16 mouse cellular contexts compared by ENCODE assay signal in the genomic region with DNA sequence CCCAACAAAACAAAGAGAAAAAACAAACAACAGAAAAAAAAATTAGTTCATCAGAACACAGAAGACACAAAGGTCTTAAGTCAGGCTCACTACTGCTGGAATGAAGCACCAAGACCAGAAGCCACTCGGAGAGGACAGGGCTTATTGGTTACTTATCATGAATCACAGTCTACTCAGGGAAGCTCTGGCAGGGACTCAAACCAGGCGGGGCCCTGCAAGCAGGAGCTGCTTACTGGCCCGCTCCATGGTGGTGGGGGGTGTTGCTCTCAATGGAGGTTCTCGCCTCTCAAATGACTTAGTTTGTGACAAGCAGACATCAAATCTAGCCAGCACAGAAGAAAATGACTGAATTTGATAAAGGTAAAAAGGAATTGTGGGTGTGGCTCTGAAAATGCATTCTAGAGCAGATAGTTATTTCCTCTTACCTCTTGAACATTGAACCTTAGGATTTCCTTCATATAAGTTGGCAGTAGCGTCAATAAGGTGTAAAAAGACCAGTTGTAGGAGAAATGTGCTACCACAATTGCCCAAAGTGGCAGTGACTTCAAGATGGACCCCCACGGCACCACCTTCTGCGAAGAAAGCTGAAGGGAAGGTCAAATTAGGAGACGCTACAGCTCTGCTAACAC. TPM values are rescaled to one million over a fixed set of nuclear protein-coding genes. Genes with fewer than 3 reads are reported as not detected.
A peak's percentile ranks its signal among the peaks of the same experiment; 100 is the strongest.
DNase-seq lines count a peak whose midpoint lies in the region; ATAC-seq and TF ChIP-seq lines count a peak whose summit lies in the region.
"Had no signal": no experiment of that assay in that cellular context is flagged by ENCODE, and none has a peak within 500 bp of the region (broad histone marks: within the 10 kb centered on the region; RNA-seq: fewer than 3 reads in every experiment).

No protein-coding gene starts in this region.

- WGBS in kidney, embryonic 14.5 days, result 83% methylated on average over 8 of the region's 8 CpGs
- WGBS in kidney, postnatal 0 days, result 75% methylated on average over 8 of the region's 8 CpGs
- 91% methylated on average over 8 of the region's 8 CpGs for WGBS in midbrain, embryonic 16.5 days

- no peaks in the 10 kb centered on the region; the same call in 1 of the 2 replicates for H3K36me3 ChIP-seq in kidney, embryonic 14.5 days (ENCODE audit: control insufficient read depth, insufficient read depth, low read length)
- no peaks in the 10 kb centered on the region for H3K36me3 ChIP-seq in kidney, postnatal 0 days (ENCODE audit: insufficient read depth, low read length)
- peaks cover 4% of the 10 kb centered on the region; the same call in 1 of the 2 replicates for H3K36me3 ChIP-seq in midbrain, embryonic 16.5 days (ENCODE audit: control insufficient read depth, insufficient read depth, low read length)
- H3K36me3 ChIP-seq: liver, embryonic 15.5 days; midbrain, embryonic 12.5 days had no signal

- H3K4me2 ChIP-seq in kidney, embryonic 14.5 days (replicated peaks; ENCODE audit: low read depth, low read length), result no peak overlapping the region
- no peak overlapping the region for H3K4me2 ChIP-seq in kidney, postnatal 0 days (ENCODE audit: low read length)
- H3K4me2 ChIP-seq in midbrain, embryonic 16.5 days (ENCODE audit: low read length), result no peak overlapping the region
- H3K4me2 ChIP-seq: embryonic facial prominence, embryonic 13.5 days; liver, embryonic 15.5 days; midbrain, embryonic 12.5 days; neural tube, embryonic 13.5 days had no signal

- no peak overlapping the region for H3K4me3 ChIP-seq in kidney, embryonic 14.5 days (ENCODE audit: low read length)
- H3K4me3 ChIP-seq in kidney, postnatal 0 days (replicated peaks; ENCODE audit: low read depth, low read length), result no peak overlapping the region
- no peak overlapping the region for H3K4me3 ChIP-seq in midbrain, embryonic 16.5 days (ENCODE audit: low read depth, low read length)
- H3K4me3 ChIP-seq: embryonic facial prominence, embryonic 13.5 days; liver, embryonic 15.5 days; midbrain, embryonic 12.5 days; neural tube, embryonic 13.5 days had no signal

- no peaks in the 10 kb centered on the region for H3K4me1 ChIP-seq in kidney, embryonic 14.5 days (ENCODE audit: control insufficient read depth, insufficient read depth, low read length)
- no peaks in the 10 kb centered on the region for H3K4me1 ChIP-seq in kidney, postnatal 0 days (replicated peaks; ENCODE audit: insufficient read depth, low read length)
- no peaks in the 10 kb centered on the region for H3K4me1 ChIP-seq in midbrain, embryonic 16.5 days (ENCODE audit: control insufficient read depth, insufficient read depth, low read length)
- H3K4me1 ChIP-seq: embryonic facial prominence, embryonic 13.5 days; midbrain, embryonic 12.5 days; neural tube, embryonic 13.5 days had no signal

- DNase-seq in kidney, adult 11 months, result peak; percentile 81
- peak; percentile 68 for DNase-seq in adrenal gland, postnatal 14 days
- DNase-seq in kidney, postnatal 0 days (ENCODE audit: low spot score), result peak; percentile 39
- DNase-seq in embryo, embryonic 11 days, result no peak
- no peak for DNase-seq in spleen, postnatal 10 days (ENCODE audit: low spot score in 2 of 2)
- DNase-seq: cerebellum, adult 9-11 months; forebrain, postnatal 0 days; heart, adult 11 months; right cerebral cortex, adult 18-20 months had no signal

- H3K9ac ChIP-seq in kidney, embryonic 14.5 days (ENCODE audit: low read depth, low read length), result no peak overlapping the region
- no peak overlapping the region for H3K9ac ChIP-seq in kidney, postnatal 0 days (ENCODE audit: low read depth, low read length)
- no peak overlapping the region for H3K9ac ChIP-seq in midbrain, embryonic 16.5 days (ENCODE audit: low read depth, low read length)
- H3K9ac ChIP-seq: embryonic facial prominence, embryonic 13.5 days; forebrain, postnatal 0 days; liver, embryonic 15.5 days; midbrain, embryonic 12.5 days; neural tube, embryonic 13.5 days had no signal

- no peak for ATAC-seq in kidney, embryonic 14.5 days (ENCODE audit: low FRiP score, low TSS enrichment)
- ATAC-seq in kidney, postnatal 0 days (replicated peaks; ENCODE audit: low FRiP score, low read depth), result peak; percentile 75
- peak; percentile 90 for ATAC-seq in megakaryocyte-erythroid progenitor cell, adult 5-6 weeks (replicated peaks; ENCODE audit: low FRiP score, low TSS enrichment, poor library complexity, severe bottlenecking)
- ATAC-seq in midbrain, embryonic 16.5 days, result no peak
- ATAC-seq: forebrain, postnatal 0 days had no signal

- H3K27me3 ChIP-seq in kidney, embryonic 14.5 days (ENCODE audit: control insufficient read depth, insufficient read depth, low read length), result no peaks in the 10 kb centered on the region
- no peaks in the 10 kb centered on the region for H3K27me3 ChIP-seq in kidney, postnatal 0 days (ENCODE audit: insufficient read depth, low read length)
- H3K27me3 ChIP-seq in midbrain, embryonic 16.5 days (ENCODE audit: control insufficient read depth, insufficient read depth, low read depth, low read length), result no peaks in the 10 kb centered on the region
- H3K27me3 ChIP-seq: embryonic facial prominence, embryonic 13.5 days; liver, embryonic 15.5 days; midbrain, embryonic 12.5 days; neural tube, embryonic 13.5 days had no signal

- no peak for TF ChIP-seq CTCF in kidney, postnatal 0 days (IDR thresholded peaks at IDR 0.05; ENCODE audit: low read depth)

- no peak overlapping the region for H3K27ac ChIP-seq in kidney, embryonic 14.5 days (ENCODE audit: low read depth, low read length)
- H3K27ac ChIP-seq in kidney, postnatal 0 days, result no peak overlapping the region
- no peak overlapping the region for H3K27ac ChIP-seq in midbrain, embryonic 16.5 days (ENCODE audit: low read length)
- H3K27ac ChIP-seq: embryonic facial prominence, embryonic 13.5 days; liver, embryonic 15.5 days; midbrain, embryonic 12.5 days; neural tube, embryonic 13.5 days had no signal

- no peaks in the 10 kb centered on the region for H3K9me3 ChIP-seq in kidney, embryonic 14.5 days (ENCODE audit: control insufficient read depth, low read length)
- H3K9me3 ChIP-seq in kidney, postnatal 0 days (replicated peaks; ENCODE audit: low read length), result no peaks in the 10 kb centered on the region
- H3K9me3 ChIP-seq in midbrain, embryonic 16.5 days (replicated peaks; ENCODE audit: control insufficient read depth, low read length, poor library complexity, severe bottlenecking), result no peaks in the 10 kb centered on the region
- H3K9me3 ChIP-seq: embryonic facial prominence, embryonic 13.5 days; liver, embryonic 15.5 days; midbrain, embryonic 12.5 days; neural tube, embryonic 13.5 days had no signal

RNA-seq across cellular contexts. Expression of a gene that starts 29.1 kb away (rescaled TPM):
- polyA plus RNA-seq in kidney, embryonic 14.5 days (2014; fragmentation: Nextera tagmentation; extraction: Ambion mirVana), result 9.9 and 16.9 TPM in 2 replicates
- total RNA-seq in adrenal gland, postnatal 14 days (2021), result 11.5 and 12.1 TPM in 2 replicates
- 17.7 and 20.4 TPM in 2 replicates for polyA plus RNA-seq in kidney, postnatal 0 days (2015; fragmentation: Nextera tagmentation; extraction: Ambion mirVana)
- 4.8 and 6.4 TPM in 2 replicates for total RNA-seq in megakaryocyte-erythroid progenitor cell, adult 5-6 weeks (2014; fragmentation: Nextera tagmentation)
- 0.94 and 6.0 TPM in 2 replicates for total RNA-seq in megakaryocyte-erythroid progenitor cell, adult 5-6 weeks (2017)
- polyA plus RNA-seq in midbrain, embryonic 16.5 days (2015; fragmentation: Nextera tagmentation; extraction: Ambion mirVana), result 15.9 and 18.5 TPM in 2 replicates

RNA-seq across cellular contexts. Expression of a gene that starts 56.6 kb away (rescaled TPM):
- polyA plus RNA-seq in kidney, embryonic 14.5 days (2014; fragmentation: Nextera tagmentation; extraction: Ambion mirVana), result 4.3 and 7.9 TPM in 2 replicates
- 2.2 and 3.5 TPM in 2 replicates for total RNA-seq in adrenal gland, postnatal 14 days (2021)
- polyA plus RNA-seq in kidney, postnatal 0 days (2015; fragmentation: Nextera tagmentation; extraction: Ambion mirVana), result 4.3 and 4.8 TPM in 2 replicates
- not detected in 2 replicates for total RNA-seq in megakaryocyte-erythroid progenitor cell, adult 5-6 weeks (2014; fragmentation: Nextera tagmentation)
- total RNA-seq in megakaryocyte-erythroid progenitor cell, adult 5-6 weeks (2017), result not detected in 2 replicates
- polyA plus RNA-seq in midbrain, embryonic 16.5 days (2015; fragmentation: Nextera tagmentation; extraction: Ambion mirVana), result 0.97 and 1.0 TPM in 2 replicates

Comparison
In these comparisons a context has a peak if more than half of its experiments do, and no peak if none do; other contexts are left out.
1. ATAC-seq: peak in kidney, postnatal 0 days (single experiment) and megakaryocyte-erythroid progenitor cell, adult 5-6 weeks (single experiment); none in kidney, embryonic 14.5 days (single experiment) and midbrain, embryonic 16.5 days (single experiment).
2. DNase-seq: peak in kidney, adult 11 months (single experiment), adrenal gland, postnatal 14 days (single experiment) and kidney, postnatal 0 days (single experiment); none in embryo, embryonic 11 days (single experiment) and spleen, postnatal 10 days (0 of 2).